Mouse (Mus musculus): ENCODE measurements around the gene Ppp1cb.
"Not testable (repeated sequence)": the region's sequence is repeated elsewhere in the genome, so short reads cannot be mapped to it uniquely, and the experiment has no call there.

Gene Ppp1cb

GRCm38 (mm10) chr5:32458408-32459143, at the start of gene Ppp1cb:
Gene Ppp1cb, plus strand, starts transcription at chr5:32458843.
- peak; percentile 100 for DNase-seq (ENCODE audit: low read depth, low spot score)

GRCm38 (mm10) chr5:32409747-32410146, 48.9 kb upstream of the Ppp1cb start:
- DNase-seq (ENCODE audit: low read depth, low spot score): no peak

DNA sequence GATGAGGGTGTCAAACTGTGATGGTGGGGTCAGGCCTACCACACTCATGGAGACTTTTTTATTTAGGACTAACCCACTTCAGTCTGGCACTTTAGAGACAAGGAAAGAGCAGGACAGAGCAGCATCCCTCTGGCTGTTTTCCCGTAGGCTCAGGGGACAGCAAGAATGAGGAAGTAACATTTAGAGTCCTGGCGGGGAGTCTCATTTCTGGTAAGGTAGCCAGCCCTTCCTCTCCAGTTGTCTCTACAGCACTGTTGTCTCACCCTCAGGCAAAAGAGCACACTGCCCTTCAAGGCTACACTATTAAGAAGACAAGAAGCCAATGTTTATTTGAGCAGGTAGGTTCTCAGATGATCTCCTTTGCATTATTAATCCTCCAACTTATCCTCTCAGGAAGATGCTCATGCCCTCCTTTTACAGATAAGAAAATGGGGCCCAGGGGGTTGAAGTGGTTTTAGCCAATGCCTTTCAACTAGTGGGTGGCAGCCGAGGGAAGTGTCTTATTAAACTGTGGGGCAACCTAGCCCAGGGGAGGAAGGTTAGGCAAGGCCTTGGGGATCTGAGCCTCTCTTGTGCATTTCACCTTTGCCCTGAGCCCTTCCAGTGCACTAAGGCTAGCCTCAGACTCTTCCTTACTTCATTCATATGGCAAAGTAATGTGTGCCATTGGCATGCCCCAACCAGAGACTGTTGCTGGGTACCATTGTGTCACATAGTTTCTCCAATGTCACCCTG, 47.5 kb upstream of the Ppp1cb start:
- no peak for DNase-seq (ENCODE audit: low read depth, low spot score)

GRCm38 (mm10) chr5:32412186-32412950, 46.3 kb upstream of the Ppp1cb start:
- DNase-seq (ENCODE audit: low read depth, low spot score): peak; percentile 74

DNA sequence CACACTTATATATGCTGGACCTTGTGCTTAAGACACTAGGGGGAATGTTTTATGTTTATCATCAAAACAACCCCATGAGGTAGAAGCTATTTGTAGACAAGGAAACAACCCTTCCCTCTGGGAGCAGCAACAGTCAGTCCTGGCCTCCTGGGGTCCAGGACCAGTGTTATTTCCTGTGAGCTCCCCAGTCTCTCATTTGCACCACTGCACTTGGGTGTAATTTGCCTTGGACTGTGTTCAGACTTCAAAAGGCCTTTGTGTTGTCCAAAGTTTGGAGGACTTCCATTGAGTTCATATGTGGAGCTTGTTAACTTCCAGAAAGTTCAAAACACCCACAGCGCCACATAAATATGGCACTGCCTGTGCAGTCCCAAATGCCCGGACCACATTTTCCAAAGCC, 45.6 kb upstream of the Ppp1cb start:
- peak; percentile 54 for DNase-seq (ENCODE audit: low read depth, low spot score)

- no peak for DNase-seq (ENCODE audit: low read depth, low spot score)
Observed at GRCm38 (mm10) chr5:32413569-32413968, 45.1 kb upstream of the Ppp1cb start.

DNA sequence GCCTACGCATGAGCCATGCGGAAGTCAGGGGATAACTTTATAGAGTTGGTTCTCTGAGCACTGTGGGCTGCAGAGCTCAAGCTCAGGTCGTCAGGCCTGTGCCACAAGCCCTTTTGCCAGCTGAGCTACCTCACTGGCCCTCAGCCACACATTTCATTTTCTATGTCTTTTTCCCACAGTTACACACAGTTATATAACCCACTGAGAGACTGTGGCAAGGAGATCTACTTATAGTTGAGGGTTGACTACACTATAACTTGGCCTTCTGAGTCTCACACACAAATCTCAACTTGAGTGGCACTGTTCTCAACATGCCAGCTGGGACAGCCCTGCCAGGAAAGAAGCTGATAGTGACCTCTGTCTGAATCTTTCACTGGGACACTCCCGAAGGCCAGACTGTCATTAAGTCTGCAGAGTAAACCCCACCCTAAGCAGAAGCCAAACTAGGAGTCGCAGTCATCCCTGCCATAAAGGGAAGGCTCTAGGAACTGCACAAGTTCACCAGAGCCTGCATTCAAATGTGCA, 44.1 kb upstream of the Ppp1cb start:
- DNase-seq (ENCODE audit: low read depth, low spot score): no peak

GRCm38 (mm10) chr5:32415554-32415953, 43.1 kb upstream of the Ppp1cb start:
- no peak for DNase-seq (ENCODE audit: low read depth, low spot score)

- peak; percentile 25 for DNase-seq (ENCODE audit: low read depth, low spot score)
Observed at GRCm38 (mm10) chr5:32416881-32417280, 41.8 kb upstream of the Ppp1cb start.

DNA sequence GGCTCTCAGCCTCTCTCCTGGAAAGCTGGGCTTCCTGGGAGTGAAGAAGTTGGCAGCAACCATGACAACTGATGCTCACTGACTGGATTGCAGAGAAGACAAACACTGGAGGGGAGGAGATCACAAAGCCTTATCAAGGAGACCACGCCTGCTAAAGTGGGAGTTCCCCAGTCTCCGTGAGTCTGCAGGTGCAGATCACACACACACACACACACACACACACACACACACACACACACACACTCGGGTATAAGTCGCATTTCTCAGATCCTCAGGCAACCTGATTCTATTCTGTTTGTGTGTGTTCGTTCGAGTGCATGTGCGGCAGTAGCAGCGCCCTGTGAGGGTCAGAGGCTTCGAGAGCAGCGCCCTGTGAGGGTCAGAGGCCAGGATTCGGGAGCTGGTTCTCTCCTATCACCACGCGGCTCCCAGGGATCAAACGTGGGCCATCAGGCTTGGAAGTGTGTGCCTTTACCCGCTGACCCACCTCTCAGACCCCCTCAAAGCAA, 36.5 kb upstream of the Ppp1cb start:
- no peak for DNase-seq (ENCODE audit: low read depth, low spot score)

DNA sequence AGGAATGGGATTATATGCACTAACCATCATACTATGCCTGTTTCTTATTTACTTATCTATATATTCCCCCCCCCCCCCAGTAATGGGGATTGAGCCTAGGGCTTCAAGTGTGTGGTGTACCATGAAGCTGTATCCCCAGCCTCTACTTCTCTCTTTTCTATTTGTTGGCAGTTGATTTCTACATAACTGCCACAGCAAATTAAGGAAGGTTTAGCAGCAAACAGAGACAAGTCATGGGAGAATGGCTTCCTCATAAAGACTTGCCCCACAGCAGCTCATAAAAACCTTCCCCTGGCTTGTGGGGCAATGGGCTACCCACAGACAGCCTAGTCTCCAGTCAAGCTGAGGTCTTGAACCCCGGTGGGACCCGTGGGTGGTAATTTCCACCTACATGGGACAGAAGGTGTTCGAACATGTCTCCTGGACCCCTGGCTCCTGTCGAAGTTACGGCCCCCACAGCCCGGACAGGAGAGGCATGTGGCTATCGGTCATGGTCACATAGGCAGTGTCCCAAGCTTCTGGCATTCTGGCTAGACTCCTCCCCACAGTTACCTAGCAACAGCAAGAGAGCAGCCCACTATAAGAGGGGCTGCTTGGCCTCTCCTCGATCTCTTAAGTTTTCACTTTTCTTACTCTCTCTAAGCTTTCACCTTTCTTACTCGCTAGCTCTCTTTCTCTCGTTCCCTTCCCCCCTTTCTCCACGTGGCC, 35.1 kb upstream of the Ppp1cb start:
- DNase-seq (ENCODE audit: low read depth, low spot score): no peak

GRCm38 (mm10) chr5:32424464-32424863, 34.2 kb upstream of the Ppp1cb start:
- DNase-seq (ENCODE audit: low read depth, low spot score): no peak

- no peak for DNase-seq (ENCODE audit: low read depth, low spot score)
Observed at GRCm38 (mm10) chr5:32425485-32426171, 33.0 kb upstream of the Ppp1cb start.

DNA sequence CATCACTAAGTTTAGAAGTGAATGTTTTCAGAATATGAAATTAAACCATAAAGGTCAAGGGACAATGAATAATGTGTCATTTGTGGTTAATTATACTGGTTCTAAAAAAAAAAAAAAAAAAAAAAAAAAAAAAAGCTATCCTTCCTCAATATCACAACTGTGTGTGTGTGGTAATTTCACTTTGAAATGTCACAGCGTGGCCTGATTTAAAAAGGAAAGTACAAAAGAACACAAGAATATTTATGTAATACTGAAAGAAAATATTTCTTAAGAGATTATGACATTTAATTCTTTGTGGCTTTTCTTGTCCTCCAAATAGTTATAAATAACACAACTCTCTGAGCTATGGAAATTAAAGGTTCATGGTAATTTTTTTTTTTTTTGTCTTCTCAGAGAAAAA, 28.2 kb upstream of the Ppp1cb start:
- DNase-seq (ENCODE audit: low read depth, low spot score): no peak

GRCm38 (mm10) chr5:32434346-32434745, 24.3 kb upstream of the Ppp1cb start:
- not testable (repeated sequence) for DNase-seq (ENCODE audit: low read depth, low spot score)

- DNase-seq (ENCODE audit: low read depth, low spot score): no peak
Observed at GRCm38 (mm10) chr5:32435612-32436011, 23.0 kb upstream of the Ppp1cb start.

DNA sequence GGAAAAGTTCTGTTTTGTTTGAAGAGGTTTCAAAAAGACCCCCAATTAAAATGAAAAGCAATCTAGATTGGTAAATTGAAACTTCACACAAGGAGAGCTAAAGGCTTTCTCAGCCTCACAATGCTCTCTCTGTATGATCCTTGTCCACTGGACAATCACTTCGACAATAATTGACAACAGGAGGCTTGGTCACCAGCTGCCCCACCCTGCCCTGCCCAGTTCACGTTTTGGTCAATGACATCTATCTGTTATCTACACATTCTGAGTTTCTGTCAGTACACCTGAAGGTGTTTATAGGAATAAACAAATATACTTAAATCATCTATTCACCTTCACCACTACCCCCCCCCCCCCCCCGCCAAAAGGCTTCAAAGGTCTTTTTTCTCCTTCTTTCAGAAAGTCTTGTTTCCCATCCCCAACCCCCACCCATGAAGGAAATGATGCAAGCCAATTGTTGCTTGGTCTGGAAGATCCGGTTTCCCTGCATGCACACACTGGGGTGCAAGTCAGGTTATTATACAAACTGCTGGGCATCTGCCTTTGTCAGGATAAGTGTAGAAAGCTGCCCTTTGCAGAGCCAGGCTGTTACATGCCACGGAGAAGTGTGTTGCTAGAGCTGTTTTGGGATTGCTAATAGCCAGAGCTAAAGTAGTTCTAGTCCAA, 20.6 kb upstream of the Ppp1cb start:
- no peak for DNase-seq (ENCODE audit: low read depth, low spot score)

GRCm38 (mm10) chr5:32438564-32438922, 20.1 kb upstream of the Ppp1cb start:
- no peak for DNase-seq (ENCODE audit: low read depth, low spot score)

GRCm38 (mm10) chr5:32441336-32441735, 17.3 kb upstream of the Ppp1cb start:
- DNase-seq (ENCODE audit: low read depth, low spot score): no peak

DNA sequence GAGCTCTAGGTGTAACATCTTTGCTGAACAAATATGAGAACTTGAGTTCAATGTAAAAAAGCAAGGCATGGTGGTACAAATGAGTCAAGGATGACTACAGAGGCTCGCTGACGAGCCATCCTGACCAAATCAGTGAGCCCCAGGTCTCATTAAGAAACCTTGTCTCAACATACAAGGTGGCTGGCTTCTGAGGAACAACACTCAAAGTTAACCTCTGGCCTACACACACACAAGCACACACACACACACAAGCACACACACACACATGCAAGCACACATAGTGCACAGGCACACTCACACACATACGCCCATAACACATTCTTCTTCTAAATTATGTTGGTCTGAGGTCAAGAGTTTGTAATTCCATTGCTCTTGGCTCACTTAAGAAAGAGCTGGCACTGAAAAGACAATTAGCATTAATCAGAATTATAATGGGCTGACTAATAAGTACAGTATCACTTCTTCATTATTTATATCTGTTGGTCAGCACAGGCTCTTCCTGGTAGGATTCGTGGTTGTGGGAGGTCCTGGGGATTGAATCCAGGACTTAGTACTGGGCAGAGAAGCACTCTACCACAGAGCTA, 16.6 kb upstream of the Ppp1cb start:
- no peak for DNase-seq (ENCODE audit: low read depth, low spot score)

Data from forelimb bud, embryonic 11.5 days (tissue).